Mouse (Mus musculus) stomach, embryonic 15.5 days (tissue): ENCODE results near the gene Slc25a10. TPM values are rescaled to one million over a fixed set of nuclear protein-coding genes. Genes with fewer than 3 reads are reported as not detected.

ENCODE experiments used
- ATAC-seq: fragments of 200-750 bp; cut with Nextera tagmentation; 2 replicates; pipeline ENCODE4 v1.8.0; 2017; ENCODE audit warnings: low read depth, moderate number of reproducible peaks, moderate TSS enrichment; ENCODE audit not compliant: insufficient read depth, low FRiP score
- H3K27ac ChIP-seq: fragments of 300-500 bp; sonication (generic); 2 replicates; pipeline ENCODE4 v1.5.1; 2015; ENCODE audit warnings: mild to moderate bottlenecking, inconsistent platforms
- H3K27me3 ChIP-seq: fragments of 300-500 bp; sonication (generic); replicated peaks from 2 replicates; pipeline ENCODE4 v1.6.1; 2015; ENCODE audit warnings: inconsistent platforms
- H3K36me3 ChIP-seq: fragments of 300-500 bp; sonication (generic); 2 replicates; pipeline ENCODE4 v1.6.1; 2015; ENCODE audit warnings: inconsistent platforms
- H3K4me1 ChIP-seq: fragments of 300-500 bp; sonication (generic); 2 replicates; pipeline ENCODE4 v1.6.1; 2015; ENCODE audit warnings: inconsistent platforms
- H3K4me2 ChIP-seq: fragments of 300-500 bp; sonication (generic); 2 replicates; pipeline ENCODE4 v1.6.1; 2015; ENCODE audit warnings: mild to moderate bottlenecking, inconsistent platforms
- H3K4me3 ChIP-seq: fragments of 300-500 bp; sonication (generic); replicated peaks from 2 replicates; pipeline ENCODE4 v1.5.1; 2015; ENCODE audit warnings: inconsistent platforms
- H3K9ac ChIP-seq: fragments of 300-500 bp; sonication (generic); 2 replicates; pipeline ENCODE4 v1.6.1; 2015; ENCODE audit warnings: inconsistent platforms
- H3K9me3 ChIP-seq: fragments of 300-500 bp; sonication (generic); 2 replicates; pipeline ENCODE4 v1.6.1; 2016; ENCODE audit warnings: inconsistent platforms
- WGBS: fragments of 180-500 bp; shearing (Covaris S2); methylation state at CpG from one replicate; pipeline ENCODE4 v1.1.7; 2015; 5-methylcytosine and 5-hydroxymethylcytosine counted together
- polyA plus RNA-seq: library from polyadenylated mRNA; unstranded; fragments of >200 nt; fragmentation: Nextera tagmentation; extraction: Ambion mirVana; gene quantifications from 2 replicates; pipeline ENCODE4 v1.2.1, GENCODE M21; 2015

Gene Slc25a10
- polyA plus RNA-seq, 1 experiment from 2014 or later, result 70.7 TPM

GRCm38 (mm10) chr11:120457772-120458751 lies 33.6 kb upstream of the Slc25a10 start, which contains the start of the genes Oxld1 and Ccdc137:
Gene Oxld1 (minus strand): TSS chr11:120458068.
Gene Ccdc137 (plus strand): TSS chr11:120458115.
- WGBS, result 4% methylated on average over 62 of the region's 62 CpGs
- Histone ChIP-seq H3K4me3 (peak within 1 kb of the TSS; percentile 80), H3K4me2 (peak within 1 kb of the TSS; percentile 89)

GRCm38 (mm10) chr11:120458847-120459597 lies 32.6 kb upstream of the Slc25a10 start:
- Histone ChIP-seq H3K9me3 (no peaks in the 10 kb centered on the region), H3K9ac (peak overlapping the region; percentile 96; the same call in 1 of the 2 replicates), H3K27ac (0 out of 2 replicates have a peak overlapping the region, but pooled peaks have one; percentile 83), H3K4me3 (peak overlapping the region; percentile 80), H3K4me1 (peaks cover 15% of the 10 kb centered on the region), H3K4me2 (peak overlapping the region; percentile 89), H3K36me3 (peaks cover 29% of the 10 kb centered on the region), H3K27me3 (no peaks in the 10 kb centered on the region)
- no peak for ATAC-seq
- 59% methylated on average over 6 of the region's 6 CpGs for WGBS

More at GRCm38 (mm10) chr11:120457772-120458751, 33.6 kb upstream of the Slc25a10 start, which contains the start of the genes Oxld1 and Ccdc137:
- no peaks in the 10 kb centered on the region for H3K27me3 ChIP-seq
- H3K36me3 ChIP-seq, result peaks cover 29% of the 10 kb centered on the region
- no peaks in the 10 kb centered on the region for H3K9me3 ChIP-seq
- peaks cover 15% of the 10 kb centered on the region for H3K4me1 ChIP-seq
- H3K9ac ChIP-seq, result peak within 1 kb of the TSS; percentile 96
- peak within 1 kb of the TSS; percentile 83 for H3K27ac ChIP-seq
- ATAC-seq, result peak; percentile 92

GRCm38 (mm10) chr11:120463536-120463935 lies 28.1 kb upstream of the Slc25a10 start:
- Histone ChIP-seq H3K4me2 (no peak overlapping the region), H3K27ac (no peak overlapping the region), H3K27me3 (no peaks in the 10 kb centered on the region), H3K9me3 (no peaks in the 10 kb centered on the region), H3K36me3 (peaks cover 25% of the 10 kb centered on the region), H3K4me1 (peaks cover 24% of the 10 kb centered on the region), H3K9ac (no peak overlapping the region), H3K4me3 (no peak overlapping the region)
- 91% methylated on average over 2 of the region's 2 CpGs for WGBS
- no peak for ATAC-seq

DNA sequence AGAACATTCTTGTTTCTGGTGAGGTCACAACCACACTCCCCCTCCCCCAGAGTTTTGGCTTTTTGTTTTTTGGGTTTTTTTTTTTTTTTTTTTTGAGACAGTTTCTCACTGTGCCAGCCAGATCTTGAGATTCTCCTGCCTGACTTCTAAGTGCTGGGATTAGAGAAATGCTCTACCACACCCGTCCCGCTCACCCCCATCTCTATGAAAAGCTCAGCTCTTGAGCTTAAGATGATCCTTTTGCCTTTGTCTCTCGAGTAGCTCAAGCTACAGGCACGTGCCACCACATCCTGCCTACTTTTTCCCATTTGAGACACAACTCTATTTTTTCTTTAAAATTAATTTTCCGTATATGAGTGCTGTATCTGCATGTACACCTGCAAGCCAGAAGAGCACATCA lies 27.3 kb upstream of the Slc25a10 start:
- Histone ChIP-seq H3K9me3 (no peaks in the 10 kb centered on the region), H3K27me3 (no peaks in the 10 kb centered on the region), H3K27ac (no peak overlapping the region), H3K4me1 (peaks cover 20% of the 10 kb centered on the region), H3K9ac (no peak overlapping the region), H3K4me2 (no peak overlapping the region), H3K4me3 (no peak overlapping the region), H3K36me3 (peaks cover 25% of the 10 kb centered on the region)
- 89% methylated on average over 5 of the region's 5 CpGs for WGBS
- no peak for ATAC-seq

DNA sequence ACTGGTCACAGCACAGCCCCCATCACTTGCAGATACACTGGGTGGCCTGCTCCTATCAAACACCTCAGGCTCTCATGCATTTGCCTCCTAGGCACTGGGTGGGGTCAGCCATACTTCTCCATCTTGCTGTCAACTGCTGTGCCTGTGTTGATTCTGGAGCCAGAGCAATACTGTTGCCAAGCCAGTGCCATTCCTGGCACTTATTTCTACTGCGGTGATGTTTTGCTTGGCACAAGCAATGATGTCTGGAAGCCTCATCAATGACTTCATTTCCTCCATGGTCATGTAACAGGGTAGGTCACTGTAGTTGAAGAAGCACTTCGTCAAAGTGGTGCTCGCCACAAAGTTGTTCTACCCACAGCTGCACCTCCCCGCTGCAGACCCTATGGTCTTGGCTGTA lies 26.1 kb upstream of the Slc25a10 start:
- no peak overlapping the region for H3K4me3 ChIP-seq
- peaks cover 18% of the 10 kb centered on the region for H3K4me1 ChIP-seq
- no peak overlapping the region for H3K4me2 ChIP-seq
- no peak overlapping the region for H3K27ac ChIP-seq
- no peaks in the 10 kb centered on the region for H3K9me3 ChIP-seq
- ATAC-seq, result no peak
- peaks cover 29% of the 10 kb centered on the region for H3K36me3 ChIP-seq
- H3K9ac ChIP-seq, result no peak overlapping the region
- no peaks in the 10 kb centered on the region for H3K27me3 ChIP-seq
- 90% methylated on average over 4 of the region's 4 CpGs for WGBS

- Histone ChIP-seq H3K9ac (peak within 1 kb of the TSS; percentile 90), H3K36me3 (peaks cover 30% of the 10 kb centered on the region), H3K4me2 (peak within 1 kb of the TSS; percentile 81), H3K27ac (peak within 1 kb of the TSS; percentile 60; the same call in 1 of the 2 replicates), H3K4me3 (peak within 1 kb of the TSS; percentile 94), H3K9me3 (no peaks in the 10 kb centered on the region), H3K4me1 (peaks cover 18% of the 10 kb centered on the region), H3K27me3 (no peaks in the 10 kb centered on the region)
- peak; percentile 100 for ATAC-seq
- under 1% methylated on average over 54 of the region's 54 CpGs for WGBS
Measured at GRCm38 (mm10) chr11:120467051-120467735, 24.4 kb upstream of the Slc25a10 start, which contains the start of gene Arl16. Gene Arl16 (minus strand): TSS chr11:120467607.

DNA sequence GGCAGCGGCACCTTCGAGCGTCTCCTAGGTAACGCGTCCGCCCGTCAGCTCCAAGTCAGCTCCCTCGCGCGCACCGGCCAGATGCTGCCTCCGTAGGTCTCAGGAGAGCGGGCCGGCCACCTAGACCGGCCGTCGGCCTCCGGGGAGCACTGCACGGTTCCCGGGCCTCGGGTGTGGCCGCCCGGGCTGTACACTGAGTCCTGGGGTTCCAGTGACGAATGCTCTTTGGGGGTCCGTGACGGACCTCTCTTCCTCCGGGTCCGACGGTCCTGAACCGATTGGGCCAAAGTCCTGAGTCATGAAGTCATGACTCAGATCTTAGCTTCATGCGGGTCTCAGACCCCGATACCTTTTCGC lies 23.9 kb upstream of the Slc25a10 start:
- peaks cover 30% of the 10 kb centered on the region for H3K36me3 ChIP-seq
- peak overlapping the region; percentile 65 for H3K4me2 ChIP-seq
- H3K9ac ChIP-seq, result peak overlapping the region; percentile 90
- WGBS, result under 1% methylated on average over 33 of the region's 33 CpGs
- no peaks in the 10 kb centered on the region for H3K9me3 ChIP-seq
- H3K27me3 ChIP-seq, result no peaks in the 10 kb centered on the region
- H3K27ac ChIP-seq, result peak overlapping the region; percentile 48; the same call in 1 of the 2 replicates
- peaks cover 18% of the 10 kb centered on the region for H3K4me1 ChIP-seq
- no peak for ATAC-seq
- H3K4me3 ChIP-seq, result peak overlapping the region; percentile 94

DNA sequence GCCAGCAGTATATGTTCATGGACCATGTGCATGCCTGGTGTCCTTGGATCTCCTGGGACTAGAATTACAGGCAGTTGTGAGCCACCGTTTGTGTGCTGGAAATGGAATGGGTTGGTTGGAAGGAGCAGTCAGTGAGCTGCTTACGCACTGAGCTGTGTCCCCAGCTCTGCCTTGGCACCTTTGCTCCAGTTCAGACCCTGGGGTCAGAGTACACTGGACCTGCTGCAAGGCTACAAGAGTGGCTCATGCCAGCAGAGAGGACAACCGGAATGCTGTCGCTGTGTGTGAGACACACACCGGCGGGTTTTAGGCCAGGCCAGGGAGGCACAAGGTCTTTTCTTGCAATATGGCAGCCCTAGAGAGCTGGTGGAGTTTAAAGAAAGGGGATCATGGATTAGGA lies 19.6 kb upstream of the Slc25a10 start:
- Histone ChIP-seq H3K4me3 (no peak overlapping the region), H3K36me3 (peaks cover 59% of the 10 kb centered on the region), H3K27ac (no peak overlapping the region), H3K4me1 (peaks cover 10% of the 10 kb centered on the region), H3K27me3 (no peaks in the 10 kb centered on the region), H3K9me3 (no peaks in the 10 kb centered on the region), H3K9ac (no peak overlapping the region), H3K4me2 (no peak overlapping the region)
- no peak for ATAC-seq
- WGBS, result 88% methylated on average over 6 of the region's 6 CpGs

DNA sequence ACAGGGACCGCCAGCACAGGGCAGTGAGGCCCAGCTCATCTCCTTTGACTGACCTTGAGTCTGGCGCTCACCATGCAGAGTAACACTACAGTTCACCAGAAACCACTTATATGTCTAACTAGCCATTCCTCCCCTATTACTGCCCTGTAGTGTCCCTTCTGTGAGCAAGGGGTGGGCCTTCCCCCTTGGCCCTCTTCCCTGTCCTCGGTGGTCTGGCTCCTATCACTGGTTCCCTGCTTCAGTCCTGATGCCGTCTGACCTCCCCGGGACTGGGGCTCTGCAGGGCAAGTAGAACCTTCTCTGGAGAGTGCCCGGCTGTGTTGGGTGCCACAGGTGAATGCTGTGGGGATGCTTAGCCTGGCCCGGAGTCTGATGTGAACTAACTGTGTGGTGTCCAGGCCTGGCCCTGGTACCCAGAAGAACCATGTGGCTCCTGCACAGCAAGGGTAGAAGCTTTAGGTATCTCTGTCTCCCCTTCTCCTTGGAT lies 8.1 kb upstream of the Slc25a10 start:
- H3K4me3 ChIP-seq, result 0 out of 2 replicates have a peak overlapping the region, but pooled peaks have one; percentile 100
- H3K9ac ChIP-seq, result no peak overlapping the region
- H3K36me3 ChIP-seq, result peaks cover 60% of the 10 kb centered on the region
- no peaks in the 10 kb centered on the region for H3K9me3 ChIP-seq
- no peaks in the 10 kb centered on the region for H3K27me3 ChIP-seq
- H3K4me2 ChIP-seq, result peak overlapping the region; percentile 82
- peaks cover 10% of the 10 kb centered on the region for H3K4me1 ChIP-seq
- ATAC-seq, result no peak
- H3K27ac ChIP-seq, result peak overlapping the region; percentile 84; the same call in 1 of the 2 replicates
- WGBS, result 85% methylated on average over 7 of the region's 7 CpGs

- peak; percentile 91 for ATAC-seq
- H3K36me3 ChIP-seq, result peaks cover 56% of the 10 kb centered on the region
- peak within 1 kb of the TSS; percentile 100 for H3K4me3 ChIP-seq
- peaks cover 11% of the 10 kb centered on the region for H3K4me1 ChIP-seq
- peak within 1 kb of the TSS; percentile 97 for H3K9ac ChIP-seq
- H3K27ac ChIP-seq, result peak within 1 kb of the TSS; percentile 84
- H3K9me3 ChIP-seq, result no peaks in the 10 kb centered on the region
- no peaks in the 10 kb centered on the region for H3K27me3 ChIP-seq
- peak within 1 kb of the TSS; percentile 82 for H3K4me2 ChIP-seq
- under 1% methylated on average over 59 of the region's 60 CpGs for WGBS
Measured at GRCm38 (mm10) chr11:120484265-120484981, 7.2 kb upstream of the Slc25a10 start, which contains the start of gene Mrpl12. Gene Mrpl12 (plus strand): TSS chr11:120484613.
